Comparison of ENCODE assay signal across 24 mouse cellular contexts in genomic region chr9:63338716-63339115, GRCm38 (mm10). TPM values are rescaled to one million over a fixed set of nuclear protein-coding genes. Genes with fewer than 3 reads are reported as not detected.
DNase-seq lines count a peak whose midpoint lies in the region; ATAC-seq and TF ChIP-seq lines count a peak whose summit lies in the region.
"Had no signal": no experiment of that assay in that cellular context is flagged by ENCODE, and none has a peak within 500 bp of the region (broad histone marks: within the 10 kb centered on the region; RNA-seq: fewer than 3 reads in every experiment).

No protein-coding gene starts in this region.

- H3K4me3 ChIP-seq in midbrain, embryonic 13.5 days (replicated peaks): no peak overlapping the region
- no peak overlapping the region for H3K4me3 ChIP-seq in midbrain, postnatal 0 days (ENCODE audit: low read depth, low read length)
- H3K4me3 ChIP-seq in hindbrain, postnatal 0 days (ENCODE audit: low read length): no peak overlapping the region
- no peak overlapping the region for H3K4me3 ChIP-seq in intestine, embryonic 16.5 days (ENCODE audit: low read length)
- H3K4me3 ChIP-seq: forebrain, embryonic 13.5 days; limb, embryonic 12.5 days; midbrain, embryonic 12.5 days; stomach, embryonic 15.5 days had no signal

- H3K27ac ChIP-seq in midbrain, embryonic 13.5 days: peak overlapping the region; percentile 46; the same call in 1 of the 2 replicates
- H3K27ac ChIP-seq in midbrain, postnatal 0 days (ENCODE audit: low read depth, low read length): no peak overlapping the region
- no peak overlapping the region; the same call in 1 of the 2 replicates for H3K27ac ChIP-seq in hindbrain, postnatal 0 days
- no peak overlapping the region for H3K27ac ChIP-seq in intestine, embryonic 16.5 days (ENCODE audit: low read length)
- H3K27ac ChIP-seq: forebrain, embryonic 13.5 days; limb, embryonic 12.5 days; stomach, embryonic 15.5 days had no signal

- H3K9ac ChIP-seq in midbrain, embryonic 13.5 days (replicated peaks): no peak overlapping the region
- no peak overlapping the region for H3K9ac ChIP-seq in midbrain, postnatal 0 days (replicated peaks; ENCODE audit: low read length, poor library complexity, severe bottlenecking)
- no peak overlapping the region for H3K9ac ChIP-seq in hindbrain, postnatal 0 days (replicated peaks; ENCODE audit: low read length)
- no peak overlapping the region for H3K9ac ChIP-seq in intestine, embryonic 16.5 days (ENCODE audit: low read depth, low read length)
- H3K9ac ChIP-seq: forebrain, embryonic 13.5 days; limb, embryonic 12.5 days; midbrain, embryonic 12.5 days; stomach, embryonic 15.5 days had no signal

- no peak for TF ChIP-seq CTCF in midbrain, postnatal 0 days (IDR thresholded peaks at IDR 0.05)
- no peak for TF ChIP-seq CTCF in hindbrain, postnatal 0 days (IDR thresholded peaks at IDR 0.05; ENCODE audit: low read depth)

- peaks cover 29% of the 10 kb centered on the region for H3K36me3 ChIP-seq in midbrain, embryonic 13.5 days
- peaks cover 17% of the 10 kb centered on the region for H3K36me3 ChIP-seq in midbrain, postnatal 0 days (ENCODE audit: insufficient read depth, low read length)
- peaks cover 8% of the 10 kb centered on the region; the same call in 1 of the 2 replicates for H3K36me3 ChIP-seq in hindbrain, postnatal 0 days (ENCODE audit: insufficient read depth, low read length)
- H3K36me3 ChIP-seq in intestine, embryonic 16.5 days (ENCODE audit: control insufficient read depth, insufficient read depth, low read length): peaks cover 1% of the 10 kb centered on the region; the same call in 1 of the 2 replicates

- ATAC-seq in midbrain, embryonic 13.5 days: no peak
- ATAC-seq in midbrain, postnatal 0 days (ENCODE audit: low FRiP score): no peak
- ATAC-seq in hindbrain, postnatal 0 days: no peak
- ATAC-seq in intestine, embryonic 16.5 days: no peak
- ATAC-seq: forebrain, embryonic 13.5 days had no signal

- no peak overlapping the region for H3K4me2 ChIP-seq in midbrain, embryonic 13.5 days (replicated peaks)
- H3K4me2 ChIP-seq in midbrain, postnatal 0 days (ENCODE audit: low read depth, low read length, poor library complexity, severe bottlenecking): no peak overlapping the region
- H3K4me2 ChIP-seq in hindbrain, postnatal 0 days (ENCODE audit: low read depth, low read length): no peak overlapping the region
- H3K4me2 ChIP-seq in intestine, embryonic 16.5 days (ENCODE audit: low read depth, low read length): no peak overlapping the region
- H3K4me2 ChIP-seq: forebrain, embryonic 13.5 days; limb, embryonic 12.5 days; liver, embryonic 11.5 days; midbrain, embryonic 12.5 days; stomach, embryonic 15.5 days had no signal

- H3K9me3 ChIP-seq in midbrain, embryonic 13.5 days: no peaks in the 10 kb centered on the region
- no peaks in the 10 kb centered on the region for H3K9me3 ChIP-seq in midbrain, postnatal 0 days (ENCODE audit: low read length)
- H3K9me3 ChIP-seq in hindbrain, postnatal 0 days (ENCODE audit: low read length): no peaks in the 10 kb centered on the region
- no peaks in the 10 kb centered on the region for H3K9me3 ChIP-seq in intestine, embryonic 16.5 days (ENCODE audit: control insufficient read depth, low read length)
- H3K9me3 ChIP-seq: forebrain, embryonic 13.5 days; limb, embryonic 12.5 days; midbrain, embryonic 12.5 days; stomach, embryonic 15.5 days had no signal

- DNase-seq in embryo, embryonic 10 days (ENCODE audit: low spot score): peak; percentile 26
- no peak for DNase-seq in embryo, embryonic 9.5 days (ENCODE audit: extremely low spot score)
- DNase-seq in midbrain, postnatal 0 days (ENCODE audit: low spot score): no peak
- peak; percentile 42 for DNase-seq in embryo, embryonic 10.5 days (ENCODE audit: low spot score)
- DNase-seq in hindbrain, postnatal 0 days (ENCODE audit: low spot score): peak; percentile 20
- DNase-seq: adrenal gland, adult 8-10 months; cerebellum, adult 8-10 months; cerebellum, postnatal 25 days; gastrocnemius, postnatal 14 days; heart, postnatal 14 days; kidney, adult 11 months; kidney, postnatal 14 days; layer of hippocampus, adult 9-11 months; lung, postnatal 36 days; retina, postnatal 1 day; right cerebral cortex, postnatal 14 days had no signal

- no peaks in the 10 kb centered on the region for H3K27me3 ChIP-seq in midbrain, embryonic 13.5 days
- H3K27me3 ChIP-seq in midbrain, postnatal 0 days (ENCODE audit: insufficient read depth, low read length): no peaks in the 10 kb centered on the region
- no peaks in the 10 kb centered on the region for H3K27me3 ChIP-seq in hindbrain, postnatal 0 days (ENCODE audit: insufficient read depth, low read length)
- no peaks in the 10 kb centered on the region for H3K27me3 ChIP-seq in intestine, embryonic 16.5 days (replicated peaks; ENCODE audit: control insufficient read depth, insufficient read depth, low read length)
- H3K27me3 ChIP-seq: CH12.LX; forebrain, embryonic 13.5 days; limb, embryonic 12.5 days; midbrain, embryonic 12.5 days; stomach, embryonic 15.5 days had no signal

- H3K4me1 ChIP-seq in midbrain, embryonic 13.5 days (replicated peaks): peaks cover 26% of the 10 kb centered on the region
- no peaks in the 10 kb centered on the region for H3K4me1 ChIP-seq in midbrain, postnatal 0 days (ENCODE audit: insufficient read depth, low read length)
- no peaks in the 10 kb centered on the region for H3K4me1 ChIP-seq in hindbrain, postnatal 0 days (ENCODE audit: insufficient read depth, low read length)
- no peaks in the 10 kb centered on the region for H3K4me1 ChIP-seq in intestine, embryonic 16.5 days (ENCODE audit: control insufficient read depth, insufficient read depth, low read length)
- H3K4me1 ChIP-seq: stomach, embryonic 15.5 days had no signal

- WGBS in midbrain, embryonic 13.5 days: 75% methylated on average over 6 of the region's 6 CpGs
- 65% methylated on average over 6 of the region's 6 CpGs for WGBS in midbrain, postnatal 0 days
- 66% methylated on average over 6 of the region's 6 CpGs for WGBS in hindbrain, postnatal 0 days
- 79% methylated on average over 6 of the region's 6 CpGs for WGBS in intestine, embryonic 16.5 days

RNA-seq across cellular contexts. Expression of gene Map2k5, which starts 39.0 kb away (rescaled TPM):
- 37.7 and 40.9 TPM in 2 replicates for polyA plus RNA-seq in midbrain, embryonic 13.5 days (2015; fragmentation: Nextera tagmentation; extraction: Ambion mirVana)
- 22.4 and 23.4 TPM in 2 replicates for total RNA-seq in midbrain, postnatal 0 days (2014; rRNA removed)
- 32.7 and 35.0 TPM in 2 replicates for polyA plus RNA-seq in midbrain, postnatal 0 days (2015; fragmentation: Nextera tagmentation; extraction: Ambion mirVana)
- 19.6 and 22.4 TPM in 2 replicates for total RNA-seq in hindbrain, postnatal 0 days (2014; rRNA removed)
- 31.2 and 33.1 TPM in 2 replicates for polyA plus RNA-seq in hindbrain, postnatal 0 days (2015; fragmentation: Nextera tagmentation; extraction: Ambion mirVana)
- polyA plus RNA-seq in intestine, embryonic 16.5 days (2015; fragmentation: Nextera tagmentation; extraction: Ambion mirVana): 21.7 and 22.8 TPM in 2 replicates

Comparison
In these comparisons a context has a peak if more than half of its experiments do, and no peak if none do; other contexts are left out.
1. DNase-seq: peak in embryo, embryonic 10 days (single experiment), embryo, embryonic 10.5 days (single experiment) and hindbrain, postnatal 0 days (single experiment); none in embryo, embryonic 9.5 days (single experiment) and midbrain, postnatal 0 days (single experiment).